Mouse (Mus musculus): ENCODE results near the gene Csnk1g1. TPM values are rescaled to one million over a fixed set of nuclear protein-coding genes. Genes with fewer than 3 reads are reported as not detected.
A peak's percentile ranks its signal among the peaks of the same experiment; 100 is the strongest.

The Csnk1g1 gene
- total and polyA plus RNA-seq, 2 experiments from 2014 or later, result 17.4 to 28.6 TPM

DNA sequence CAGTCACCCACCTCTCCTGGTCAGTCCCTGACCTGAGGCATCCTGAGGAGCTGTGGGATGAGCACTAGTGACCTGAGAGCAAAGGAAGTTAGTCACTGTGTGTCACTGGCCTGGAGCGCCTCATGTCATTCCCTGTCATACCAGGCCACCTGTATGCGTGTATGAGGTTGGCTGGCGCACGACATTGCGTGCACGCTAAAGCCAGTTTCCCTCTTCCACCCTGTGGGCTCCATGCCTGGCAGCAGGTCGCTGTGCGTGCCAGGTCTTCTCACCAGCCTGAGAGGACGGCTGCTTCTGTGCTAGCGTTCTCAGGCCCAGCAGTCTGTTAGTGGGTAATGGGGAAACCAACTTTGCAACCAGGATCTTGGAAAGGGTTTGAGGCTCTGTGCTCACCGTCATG, 155.6 kb downstream of the Csnk1g1 start:
- Histone ChIP-seq H3K36me3 (ENCODE audit: insufficient read depth, low read length) (peaks cover 40% of the 10 kb centered on the region), H3K9ac (replicated peaks; ENCODE audit: low read length, poor library complexity, severe bottlenecking) (no peak overlapping the region), H3K4me1 (ENCODE audit: insufficient read depth, low read length) (peaks cover 13% of the 10 kb centered on the region), H3K27me3 (ENCODE audit: insufficient read depth, low read length) (no peaks in the 10 kb centered on the region), H3K9me3 (ENCODE audit: low read length) (no peaks in the 10 kb centered on the region), H3K27ac (ENCODE audit: low read depth, low read length) (no peak overlapping the region), H3K4me2 (ENCODE audit: low read depth, low read length, poor library complexity, severe bottlenecking) (no peak overlapping the region), H3K4me3 (ENCODE audit: low read depth, low read length) (no peak overlapping the region)
- no peak for TF ChIP-seq CTCF (IDR thresholded peaks at IDR 0.05)
- no peak for DNase-seq (ENCODE audit: low spot score)
- WGBS, result 95% methylated on average over 11 of the region's 11 CpGs
- no peak for ATAC-seq (ENCODE audit: low FRiP score)

DNA sequence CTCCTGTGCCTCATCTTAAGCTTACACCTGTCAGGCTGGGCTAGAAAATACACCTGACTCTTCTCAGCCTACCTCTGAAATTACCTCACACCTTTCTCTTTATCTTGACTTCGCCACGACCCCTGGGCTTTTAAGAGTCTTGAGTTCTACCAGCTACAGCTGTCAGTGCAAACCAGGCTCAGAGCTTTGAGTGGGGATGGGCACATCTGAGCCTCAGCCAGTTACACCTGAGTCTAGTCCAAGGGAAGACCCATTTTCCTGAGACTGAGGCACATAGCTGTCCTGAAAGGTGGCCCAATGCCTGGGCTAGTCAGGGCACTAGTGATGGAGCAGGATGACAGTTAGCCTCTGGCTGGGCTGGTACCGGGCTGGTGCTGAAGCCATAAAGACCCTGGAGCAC, 158.1 kb downstream of the Csnk1g1 start:
- DNase-seq (ENCODE audit: low spot score), result no peak

DNA sequence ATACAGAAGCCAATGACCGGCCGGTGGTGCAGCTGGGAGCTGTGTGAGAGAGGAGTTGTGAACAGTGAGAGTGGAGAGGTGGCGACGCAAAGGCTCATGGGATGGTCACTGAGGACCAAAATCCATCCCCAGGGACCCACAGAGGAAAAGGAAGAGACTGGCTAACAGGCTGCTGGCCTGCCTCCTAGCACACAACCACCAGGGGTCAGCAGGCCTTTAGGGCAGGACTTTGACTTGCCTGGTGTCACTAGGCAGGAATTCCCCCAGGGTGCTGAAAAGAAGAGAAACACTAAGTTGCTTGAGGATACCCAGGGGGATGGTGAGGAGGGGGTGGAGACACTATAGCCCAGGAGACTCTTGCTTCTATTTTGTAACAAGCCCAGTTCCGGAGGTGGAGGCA, 158.8 kb downstream of the Csnk1g1 start:
- Histone ChIP-seq H3K4me3 (ENCODE audit: low read depth, low read length) (no peak overlapping the region), H3K27ac (ENCODE audit: low read depth, low read length) (no peak overlapping the region), H3K27me3 (ENCODE audit: insufficient read depth, low read length) (no peaks in the 10 kb centered on the region), H3K4me2 (ENCODE audit: low read depth, low read length, poor library complexity, severe bottlenecking) (no peak overlapping the region), H3K4me1 (ENCODE audit: insufficient read depth, low read length) (peaks cover 3% of the 10 kb centered on the region; the same call in 1 of the 2 replicates), H3K36me3 (ENCODE audit: insufficient read depth, low read length) (peaks cover 37% of the 10 kb centered on the region), H3K9ac (replicated peaks; ENCODE audit: low read length, poor library complexity, severe bottlenecking) (no peak overlapping the region), H3K9me3 (ENCODE audit: low read length) (no peaks in the 10 kb centered on the region)
- peak; percentile 70 for TF ChIP-seq CTCF (IDR thresholded peaks at IDR 0.05)
- 25% methylated on average over 5 of the region's 5 CpGs for WGBS
- no peak for ATAC-seq (ENCODE audit: low FRiP score)
- peak; percentile 61 for DNase-seq (ENCODE audit: low spot score)

More for the DNA sequence above, 158.1 kb downstream of the Csnk1g1 start:
- H3K9ac ChIP-seq (replicated peaks; ENCODE audit: low read length, poor library complexity, severe bottlenecking), result no peak overlapping the region
- H3K36me3 ChIP-seq (ENCODE audit: insufficient read depth, low read length), result peaks cover 40% of the 10 kb centered on the region
- no peaks in the 10 kb centered on the region for H3K27me3 ChIP-seq (ENCODE audit: insufficient read depth, low read length)
- H3K4me1 ChIP-seq (ENCODE audit: insufficient read depth, low read length), result peaks cover 3% of the 10 kb centered on the region; the same call in 1 of the 2 replicates
- H3K4me3 ChIP-seq (ENCODE audit: low read depth, low read length), result no peak overlapping the region
- no peaks in the 10 kb centered on the region for H3K9me3 ChIP-seq (ENCODE audit: low read length)
- no peak for ATAC-seq (ENCODE audit: low FRiP score)
- TF ChIP-seq CTCF (IDR thresholded peaks at IDR 0.05), result no peak
- no peak overlapping the region for H3K4me2 ChIP-seq (ENCODE audit: low read depth, low read length, poor library complexity, severe bottlenecking)
- WGBS, result 94% methylated on average over 3 of the region's 3 CpGs
- no peak overlapping the region for H3K27ac ChIP-seq (ENCODE audit: low read depth, low read length)

DNA sequence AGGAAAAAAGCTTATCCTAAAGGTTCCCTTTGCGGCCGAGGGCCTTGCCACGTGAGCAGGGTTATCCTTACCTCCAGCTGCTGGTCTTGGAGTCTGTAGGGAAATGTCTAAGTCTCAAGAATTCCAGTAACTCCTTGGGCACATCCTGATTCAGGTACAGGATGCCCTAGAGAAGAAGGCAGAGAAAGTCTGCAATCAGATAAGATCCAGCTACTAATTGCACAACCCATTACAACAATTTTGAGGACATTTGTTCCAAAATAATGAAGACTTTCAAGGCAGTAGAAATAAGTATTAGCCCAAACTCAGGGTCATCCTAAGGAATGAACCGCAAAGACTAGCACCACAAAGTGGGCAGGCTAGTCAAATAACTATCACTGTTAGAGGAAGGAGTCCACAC, 159.3 kb downstream of the Csnk1g1 start:
- no peak overlapping the region for H3K4me3 ChIP-seq (ENCODE audit: low read depth, low read length)
- no peak for DNase-seq (ENCODE audit: low spot score)
- no peak for TF ChIP-seq CTCF (IDR thresholded peaks at IDR 0.05)

DNA sequence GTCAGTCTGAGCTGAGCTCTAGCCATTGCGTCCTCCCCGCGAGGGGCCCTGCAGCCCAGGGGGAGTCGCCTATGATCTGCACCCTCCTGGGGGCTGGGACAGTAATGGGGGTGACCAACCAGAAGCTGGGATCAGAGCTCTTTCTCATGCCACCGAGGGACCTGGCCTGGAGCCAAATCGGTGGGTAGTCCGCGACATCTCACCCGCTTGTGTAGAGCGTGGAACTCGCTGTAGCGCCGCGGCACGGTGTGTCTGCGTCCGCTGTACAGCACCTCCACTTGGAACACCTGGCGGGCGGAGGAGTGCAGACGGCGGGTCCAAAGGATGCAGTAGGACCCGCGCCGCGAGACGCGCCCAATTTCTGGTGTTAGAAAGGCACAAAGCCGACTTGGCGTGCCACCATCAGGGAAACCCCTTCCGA, 160.3 kb downstream of the Csnk1g1 start:
- Histone ChIP-seq H3K9ac (replicated peaks; ENCODE audit: low read length, poor library complexity, severe bottlenecking) (peak overlapping the region; percentile 74), H3K4me1 (ENCODE audit: insufficient read depth, low read length) (peaks cover 3% of the 10 kb centered on the region; the same call in 1 of the 2 replicates), H3K4me3 (ENCODE audit: low read depth, low read length) (peak overlapping the region; percentile 56), H3K27me3 (ENCODE audit: insufficient read depth, low read length) (no peaks in the 10 kb centered on the region), H3K4me2 (ENCODE audit: low read depth, low read length, poor library complexity, severe bottlenecking) (peak overlapping the region; percentile 86), H3K9me3 (ENCODE audit: low read length) (no peaks in the 10 kb centered on the region), H3K27ac (ENCODE audit: low read depth, low read length) (no peak overlapping the region), H3K36me3 (ENCODE audit: insufficient read depth, low read length) (peaks cover 25% of the 10 kb centered on the region)
- peak; percentile 61 for DNase-seq (ENCODE audit: low spot score)
- peak; percentile 25; the same call in 1 of the 2 replicates for TF ChIP-seq CTCF (IDR thresholded peaks at IDR 0.05)
- ATAC-seq (ENCODE audit: low FRiP score), result peak; percentile 61; the same call in 1 of the 2 replicates
- under 1% methylated on average over 29 of the region's 30 CpGs for WGBS

More for the DNA sequence above, 159.3 kb downstream of the Csnk1g1 start:
- Histone ChIP-seq H3K9me3 (ENCODE audit: low read length) (no peaks in the 10 kb centered on the region), H3K27me3 (ENCODE audit: insufficient read depth, low read length) (no peaks in the 10 kb centered on the region), H3K4me2 (ENCODE audit: low read depth, low read length, poor library complexity, severe bottlenecking) (no peak overlapping the region), H3K36me3 (ENCODE audit: insufficient read depth, low read length) (peaks cover 32% of the 10 kb centered on the region), H3K9ac (replicated peaks; ENCODE audit: low read length, poor library complexity, severe bottlenecking) (no peak overlapping the region), H3K27ac (ENCODE audit: low read depth, low read length) (no peak overlapping the region), H3K4me1 (ENCODE audit: insufficient read depth, low read length) (peaks cover 3% of the 10 kb centered on the region; the same call in 1 of the 2 replicates)
- 64% methylated on average over 4 of the region's 4 CpGs for WGBS
- no peak for ATAC-seq (ENCODE audit: low FRiP score)

DNA sequence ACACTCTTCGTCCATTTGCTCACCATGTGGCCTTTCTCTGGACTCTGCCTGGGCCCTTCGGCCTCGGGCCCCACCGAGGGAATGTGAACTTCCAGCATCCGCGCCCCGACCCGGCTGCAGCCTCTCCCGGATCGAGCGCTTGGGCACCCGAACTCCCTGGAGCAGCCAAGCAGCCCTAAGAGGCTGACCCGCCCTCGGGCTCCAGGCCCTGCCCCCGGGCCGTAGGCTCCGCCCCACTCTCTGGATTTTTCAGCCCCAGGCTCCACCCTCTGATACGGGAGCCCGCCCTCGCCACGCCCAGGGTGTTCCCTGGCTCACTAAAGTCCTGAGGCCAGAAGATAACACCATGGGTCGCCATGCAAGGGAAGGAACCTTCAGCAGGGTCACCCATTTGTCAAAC, 160.9 kb downstream of the Csnk1g1 start, which contains the start of gene Snx22:
Snx22 (minus strand) TSS at position 137 of the 400 bp plus-strand sequence.
- Histone ChIP-seq H3K36me3 (ENCODE audit: insufficient read depth, low read length) (peaks cover 19% of the 10 kb centered on the region), H3K4me2 (ENCODE audit: low read depth, low read length, poor library complexity, severe bottlenecking) (peak within 1 kb of the TSS; percentile 86), H3K27ac (ENCODE audit: low read depth, low read length) (no peak within 1 kb of the TSS), H3K4me3 (ENCODE audit: low read depth, low read length) (peak within 1 kb of the TSS; percentile 56), H3K27me3 (ENCODE audit: insufficient read depth, low read length) (no peaks in the 10 kb centered on the region), H3K9me3 (ENCODE audit: low read length) (no peaks in the 10 kb centered on the region), H3K9ac (replicated peaks; ENCODE audit: low read length, poor library complexity, severe bottlenecking) (peak within 1 kb of the TSS; percentile 74), H3K4me1 (ENCODE audit: insufficient read depth, low read length) (peaks cover 3% of the 10 kb centered on the region; the same call in 1 of the 2 replicates)
- ATAC-seq (ENCODE audit: low FRiP score) (peak; percentile 70), DNase-seq (ENCODE audit: low spot score) (peak; percentile 76)
- WGBS, result 1% methylated on average over 22 of the region's 22 CpGs
- TF ChIP-seq CTCF (IDR thresholded peaks at IDR 0.05), result no peak
